Mouse (Mus musculus) limb, embryonic 13.5 days (tissue): ENCODE data around the gene Arhgap27. TPM values are rescaled to one million over a fixed set of nuclear protein-coding genes. Genes with fewer than 3 reads are reported as not detected.
A peak's percentile ranks its signal among the peaks of the same experiment; 100 is the strongest.

Source experiments
- ATAC-seq: fragments of 200-750 bp; cut with Nextera tagmentation; 2 replicates; pipeline ENCODE4 v1.8.0; 2017; ENCODE audit warnings: low read depth, moderate number of reproducible peaks, moderate TSS enrichment; ENCODE audit not compliant: low FRiP score
- H3K27ac ChIP-seq: fragments of 300-500 bp; sonication (generic); 2 replicates; pipeline ENCODE4 v1.5.1; 2015; ENCODE audit warnings: inconsistent platforms, mild to moderate bottlenecking, moderate library complexity
- H3K27me3 ChIP-seq: fragments of 300-500 bp; sonication (generic); 2 replicates; pipeline ENCODE4 v1.6.1; 2015; ENCODE audit warnings: mild to moderate bottlenecking, inconsistent platforms
- H3K36me3 ChIP-seq: fragments of 300-500 bp; sonication (generic); 2 replicates; pipeline ENCODE4 v1.6.1; 2015; ENCODE audit warnings: inconsistent platforms, mild to moderate bottlenecking, moderate library complexity
- H3K4me1 ChIP-seq: fragments of 300-500 bp; sonication (generic); 2 replicates; pipeline ENCODE4 v1.6.1; 2015; ENCODE audit warnings: inconsistent platforms
- H3K4me2 ChIP-seq: fragments of 300-500 bp; sonication (generic); replicated peaks from 2 replicates; pipeline ENCODE4 v1.6.1; 2015; ENCODE audit warnings: inconsistent platforms, mild to moderate bottlenecking, moderate library complexity
- H3K4me3 ChIP-seq: fragments of 300-500 bp; sonication (generic); 2 replicates; pipeline ENCODE4 v1.5.1; 2015; ENCODE audit warnings: moderate library complexity, mild to moderate bottlenecking, inconsistent platforms
- H3K9ac ChIP-seq: fragments of 300-500 bp; sonication (generic); 2 replicates; pipeline ENCODE4 v1.6.1; 2015; ENCODE audit warnings: mild to moderate bottlenecking, inconsistent platforms
- H3K9me3 ChIP-seq: fragments of 300-500 bp; sonication (generic); 2 replicates; pipeline ENCODE4 v1.6.1; 2016; ENCODE audit warnings: inconsistent platforms
- WGBS: fragments of 180-500 bp; shearing (Covaris S2); methylation state at CpG from one replicate; pipeline ENCODE4 v1.1.7; 2015; 5-methylcytosine and 5-hydroxymethylcytosine counted together
- polyA plus RNA-seq: library from polyadenylated mRNA; unstranded; fragments of >200 nt; fragmentation: Nextera tagmentation; extraction: Ambion mirVana; gene quantifications from 2 replicates; pipeline ENCODE4 v1.2.1, GENCODE M21; 2015

Gene Arhgap27
- polyA plus RNA-seq, 1 experiment from 2014 or later, result 6.8 TPM

GRCm38 (mm10) chr11:103375772-103376171 is 12.3 kb upstream of the Arhgap27 start:
- WGBS, result 78% methylated on average over 5 of the region's 5 CpGs

GRCm38 (mm10) chr11:103375258-103375657 is 11.8 kb upstream of the Arhgap27 start:
- Histone ChIP-seq H3K27ac (no peak overlapping the region), H3K9ac (no peak overlapping the region), H3K36me3 (peaks cover 85% of the 10 kb centered on the region), H3K9me3 (no peaks in the 10 kb centered on the region), H3K4me2 (no peak overlapping the region), H3K27me3 (no peaks in the 10 kb centered on the region), H3K4me1 (no peaks in the 10 kb centered on the region), H3K4me3 (no peak overlapping the region)
- WGBS, result 78% methylated on average over 1 of the region's 1 CpGs
- ATAC-seq, result no peak

More at GRCm38 (mm10) chr11:103375772-103376171, 12.3 kb upstream of the Arhgap27 start:
- Histone ChIP-seq H3K4me3 (no peak overlapping the region), H3K4me1 (no peaks in the 10 kb centered on the region), H3K9me3 (no peaks in the 10 kb centered on the region), H3K27ac (no peak overlapping the region), H3K4me2 (no peak overlapping the region), H3K27me3 (no peaks in the 10 kb centered on the region), H3K9ac (no peak overlapping the region), H3K36me3 (peaks cover 80% of the 10 kb centered on the region)
- ATAC-seq, result no peak

- Histone ChIP-seq H3K9me3 (no peaks in the 10 kb centered on the region), H3K36me3 (peaks cover 85% of the 10 kb centered on the region), H3K27ac (no peak overlapping the region), H3K4me3 (no peak overlapping the region), H3K9ac (no peak overlapping the region), H3K4me2 (no peak overlapping the region), H3K4me1 (no peaks in the 10 kb centered on the region), H3K27me3 (no peaks in the 10 kb centered on the region)
- WGBS, result 91% methylated on average over 9 of the region's 9 CpGs
- no peak for ATAC-seq
Observed at GRCm38 (mm10) chr11:103373922-103374321, 10.4 kb upstream of the Arhgap27 start.

GRCm38 (mm10) chr11:103372561-103372960 is 9.1 kb upstream of the Arhgap27 start:
- peaks cover 85% of the 10 kb centered on the region for H3K36me3 ChIP-seq
- H3K9ac ChIP-seq, result no peak overlapping the region
- H3K9me3 ChIP-seq, result no peaks in the 10 kb centered on the region
- no peaks in the 10 kb centered on the region for H3K4me1 ChIP-seq
- 87% methylated on average over 4 of the region's 4 CpGs for WGBS
- H3K4me3 ChIP-seq, result no peak overlapping the region
- H3K4me2 ChIP-seq, result no peak overlapping the region
- H3K27ac ChIP-seq, result no peak overlapping the region
- no peak for ATAC-seq
- H3K27me3 ChIP-seq, result no peaks in the 10 kb centered on the region

GRCm38 (mm10) chr11:103372068-103372467 is 8.6 kb upstream of the Arhgap27 start:
- H3K27ac ChIP-seq, result no peak overlapping the region
- H3K4me1 ChIP-seq, result no peaks in the 10 kb centered on the region
- H3K4me2 ChIP-seq, result no peak overlapping the region
- H3K4me3 ChIP-seq, result no peak overlapping the region
- no peaks in the 10 kb centered on the region for H3K27me3 ChIP-seq
- 74% methylated on average over 3 of the region's 3 CpGs for WGBS
- no peak for ATAC-seq
- no peaks in the 10 kb centered on the region for H3K9me3 ChIP-seq
- peaks cover 85% of the 10 kb centered on the region for H3K36me3 ChIP-seq
- no peak overlapping the region for H3K9ac ChIP-seq

GRCm38 (mm10) chr11:103371222-103371539 is 7.7 kb upstream of the Arhgap27 start:
- no peak overlapping the region for H3K27ac ChIP-seq

GRCm38 (mm10) chr11:103370397-103371221 is 7.1 kb upstream of the Arhgap27 start:
- Histone ChIP-seq H3K27me3 (peaks cover 6% of the 10 kb centered on the region), H3K36me3 (peaks cover 81% of the 10 kb centered on the region), H3K4me2 (no peak overlapping the region), H3K9ac (no peak overlapping the region), H3K27ac (no peak overlapping the region), H3K4me3 (no peak overlapping the region), H3K4me1 (no peaks in the 10 kb centered on the region), H3K9me3 (no peaks in the 10 kb centered on the region)
- ATAC-seq, result no peak
- 91% methylated on average over 9 of the region's 9 CpGs for WGBS

More at GRCm38 (mm10) chr11:103371222-103371539, 7.7 kb upstream of the Arhgap27 start:
- Histone ChIP-seq H3K4me1 (no peaks in the 10 kb centered on the region), H3K27me3 (peaks cover under 1% of the 10 kb centered on the region), H3K4me2 (no peak overlapping the region), H3K4me3 (no peak overlapping the region), H3K36me3 (peaks cover 85% of the 10 kb centered on the region), H3K9me3 (no peaks in the 10 kb centered on the region), H3K9ac (no peak overlapping the region)
- no peak for ATAC-seq
- WGBS, result 88% methylated on average over 3 of the region's 3 CpGs

- H3K4me1 ChIP-seq, result peaks cover 31% of the 10 kb centered on the region
- WGBS, result 96% methylated on average over 4 of the region's 4 CpGs
- peaks cover 57% of the 10 kb centered on the region for H3K27me3 ChIP-seq
- H3K9me3 ChIP-seq, result no peaks in the 10 kb centered on the region
- H3K9ac ChIP-seq, result no peak overlapping the region
- no peak overlapping the region for H3K4me2 ChIP-seq
- H3K4me3 ChIP-seq, result no peak overlapping the region
- peaks cover 41% of the 10 kb centered on the region for H3K36me3 ChIP-seq
- H3K27ac ChIP-seq, result no peak overlapping the region
- no peak for ATAC-seq
Observed at GRCm38 (mm10) chr11:103365530-103365929, 2.0 kb upstream of the Arhgap27 start.

- Histone ChIP-seq H3K27me3 (peaks cover 62% of the 10 kb centered on the region), H3K4me3 (no peak overlapping the region), H3K9ac (no peak overlapping the region), H3K9me3 (no peaks in the 10 kb centered on the region), H3K4me2 (no peak overlapping the region), H3K27ac (no peak overlapping the region), H3K36me3 (peaks cover 36% of the 10 kb centered on the region), H3K4me1 (peaks cover 33% of the 10 kb centered on the region)
- no peak for ATAC-seq
- 87% methylated on average over 3 of the region's 3 CpGs for WGBS
Observed at GRCm38 (mm10) chr11:103365022-103365421, 1.5 kb upstream of the Arhgap27 start.

- peak overlapping the region; percentile 76; the same call in 1 of the 2 replicates for H3K4me2 ChIP-seq
- peaks cover 69% of the 10 kb centered on the region for H3K27me3 ChIP-seq
- no peak overlapping the region for H3K9ac ChIP-seq
- H3K4me3 ChIP-seq, result no peak overlapping the region
- 51% methylated on average over 5 of the region's 5 CpGs for WGBS
- peaks cover 29% of the 10 kb centered on the region for H3K36me3 ChIP-seq
- no peaks in the 10 kb centered on the region for H3K9me3 ChIP-seq
- H3K27ac ChIP-seq, result no peak overlapping the region
- H3K4me1 ChIP-seq, result peaks cover 39% of the 10 kb centered on the region
- ATAC-seq, result no peak
Observed at GRCm38 (mm10) chr11:103364335-103364734, 843 bp upstream of the Arhgap27 start.

GRCm38 (mm10) chr11:103362521-103363181 is 841 bp downstream of the Arhgap27 start:
- Histone ChIP-seq H3K36me3 (peaks cover 16% of the 10 kb centered on the region), H3K4me2 (peak overlapping the region; percentile 76), H3K27ac (peak overlapping the region; percentile 55; the same call in 1 of the 2 replicates), H3K9ac (peak overlapping the region; percentile 65), H3K27me3 (peaks cover 86% of the 10 kb centered on the region), H3K4me3 (peak overlapping the region; percentile 52), H3K9me3 (no peaks in the 10 kb centered on the region), H3K4me1 (peaks cover 48% of the 10 kb centered on the region)
- ATAC-seq, result no peak
- WGBS, result under 1% methylated on average over 33 of the region's 33 CpGs

GRCm38 (mm10) chr11:103362054-103362432 is 1.4 kb downstream of the Arhgap27 start:
- H3K9me3 ChIP-seq, result no peaks in the 10 kb centered on the region
- H3K4me1 ChIP-seq, result peaks cover 48% of the 10 kb centered on the region
- H3K4me2 ChIP-seq, result peak overlapping the region; percentile 76
- peak; percentile 12; the same call in 1 of the 2 replicates for ATAC-seq
- peak overlapping the region; percentile 52 for H3K4me3 ChIP-seq
- H3K27ac ChIP-seq, result no peak overlapping the region; the same call in 1 of the 2 replicates
- H3K36me3 ChIP-seq, result peaks cover 10% of the 10 kb centered on the region
- peak overlapping the region; percentile 65; the same call in 1 of the 2 replicates for H3K9ac ChIP-seq
- WGBS, result 4% methylated on average over 13 of the region's 13 CpGs
- peaks cover 92% of the 10 kb centered on the region for H3K27me3 ChIP-seq
